Mouse (Mus musculus): Measurements from ENCODE around the gene Lrrc4. TPM values are rescaled to one million over a fixed set of nuclear protein-coding genes. Genes with fewer than 3 reads are reported as not detected.
A peak's percentile ranks its signal among the peaks of the same experiment; 100 is the strongest.

Gene Lrrc4
- total RNA-seq, 2 experiments from 2014 or later, result not detected

GRCm38 (mm10) chr6:28828593-28828992 is 3.0 kb downstream of the Lrrc4 start:
- ATAC-seq (replicated peaks; ENCODE audit: poor library complexity, severe bottlenecking), result no peak

- no peak for ATAC-seq (replicated peaks; ENCODE audit: poor library complexity, severe bottlenecking)
Observed at GRCm38 (mm10) chr6:28827565-28827964, 4.0 kb downstream of the Lrrc4 start.

- ATAC-seq (replicated peaks; ENCODE audit: poor library complexity, severe bottlenecking), result no peak
Observed at GRCm38 (mm10) chr6:28826689-28827389, 4.7 kb downstream of the Lrrc4 start.

GRCm38 (mm10) chr6:28825894-28826293 is 5.7 kb downstream of the Lrrc4 start:
- no peak for ATAC-seq (replicated peaks; ENCODE audit: poor library complexity, severe bottlenecking)

GRCm38 (mm10) chr6:28823802-28824201 is 7.7 kb downstream of the Lrrc4 start:
- peak; percentile 62 for ATAC-seq (replicated peaks; ENCODE audit: poor library complexity, severe bottlenecking)

GRCm38 (mm10) chr6:28823375-28823774 is 8.2 kb downstream of the Lrrc4 start:
- 0 out of 2 replicates have a peak, but pooled peaks have one; percentile 31 for ATAC-seq (replicated peaks; ENCODE audit: poor library complexity, severe bottlenecking)

- ATAC-seq (replicated peaks; ENCODE audit: poor library complexity, severe bottlenecking), result no peak
Observed at GRCm38 (mm10) chr6:28822296-28822695, 9.3 kb downstream of the Lrrc4 start.

GRCm38 (mm10) chr6:28819509-28820358 is 11.8 kb downstream of the Lrrc4 start:
- no peak for ATAC-seq (replicated peaks; ENCODE audit: poor library complexity, severe bottlenecking)

- no peak for ATAC-seq (replicated peaks; ENCODE audit: poor library complexity, severe bottlenecking)
Observed at GRCm38 (mm10) chr6:28817039-28817438, 14.5 kb downstream of the Lrrc4 start.

GRCm38 (mm10) chr6:28814895-28815294 is 16.7 kb downstream of the Lrrc4 start:
- no peak for ATAC-seq (replicated peaks; ENCODE audit: poor library complexity, severe bottlenecking)

- ATAC-seq (replicated peaks; ENCODE audit: poor library complexity, severe bottlenecking), result no peak; the same call in 1 of the 2 replicates
Observed at GRCm38 (mm10) chr6:28813057-28813456, 18.5 kb downstream of the Lrrc4 start.

- ATAC-seq (replicated peaks; ENCODE audit: poor library complexity, severe bottlenecking), result no peak
Observed at GRCm38 (mm10) chr6:28804751-28805150, 26.8 kb downstream of the Lrrc4 start.

- no peak for ATAC-seq (replicated peaks; ENCODE audit: poor library complexity, severe bottlenecking)
Observed at GRCm38 (mm10) chr6:28803678-28804279, 27.8 kb downstream of the Lrrc4 start.

GRCm38 (mm10) chr6:28800976-28801375 is 30.6 kb downstream of the Lrrc4 start:
- no peak for ATAC-seq (replicated peaks; ENCODE audit: poor library complexity, severe bottlenecking)

GRCm38 (mm10) chr6:28799818-28800217 is 31.7 kb downstream of the Lrrc4 start:
- ATAC-seq (replicated peaks; ENCODE audit: poor library complexity, severe bottlenecking), result no peak

GRCm38 (mm10) chr6:28795792-28796515 is 35.6 kb downstream of the Lrrc4 start:
- no peak for ATAC-seq (replicated peaks; ENCODE audit: poor library complexity, severe bottlenecking)

- no peak for ATAC-seq (replicated peaks; ENCODE audit: poor library complexity, severe bottlenecking)
Observed at GRCm38 (mm10) chr6:28795380-28795779, 36.2 kb downstream of the Lrrc4 start.

- no peak for ATAC-seq (replicated peaks; ENCODE audit: poor library complexity, severe bottlenecking)
Observed at GRCm38 (mm10) chr6:28791809-28792208, 39.7 kb downstream of the Lrrc4 start.

GRCm38 (mm10) chr6:28791183-28791582 is 40.4 kb downstream of the Lrrc4 start:
- ATAC-seq (replicated peaks; ENCODE audit: poor library complexity, severe bottlenecking), result no peak

GRCm38 (mm10) chr6:28789685-28790084 is 41.9 kb downstream of the Lrrc4 start:
- no peak for ATAC-seq (replicated peaks; ENCODE audit: poor library complexity, severe bottlenecking)

All from granulocyte monocyte progenitor cell, adult 5-6 weeks (primary cell).